Mouse (Mus musculus): ENCODE results near the gene Hmga2. TPM values are rescaled to one million over a fixed set of nuclear protein-coding genes. Genes with fewer than 3 reads are reported as not detected.
"Not testable (repeated sequence)": the region's sequence is repeated elsewhere in the genome, so short reads cannot be mapped to it uniquely, and the experiment has no call there.

Hmga2 gene
- polyA plus RNA-seq, 1 experiment from 2014 or later = 23.2 TPM

DNA sequence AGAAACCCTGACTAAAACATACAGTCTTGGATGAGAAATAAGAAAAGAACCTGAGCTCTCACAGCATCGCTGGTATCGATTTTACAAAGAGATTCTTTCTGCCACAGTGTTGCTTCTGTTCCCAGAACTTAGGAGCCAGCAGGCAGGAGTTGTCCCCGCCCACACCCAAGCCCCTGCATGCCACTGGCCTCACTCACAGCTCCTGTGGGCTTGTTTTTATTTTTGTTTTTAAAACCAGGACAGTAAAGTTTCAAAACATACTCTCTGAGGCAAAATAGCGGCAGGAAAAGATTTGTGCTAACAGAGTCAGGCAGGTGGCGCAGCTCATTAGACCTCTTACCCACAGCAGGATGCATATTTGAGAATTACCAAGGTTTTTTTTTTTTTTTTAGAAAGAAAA, 137.4 kb downstream of the Hmga2 start:
- no peak overlapping the region for H3K4me2 ChIP-seq
- ATAC-seq (ENCODE audit: low FRiP score) = no peak
- no peak overlapping the region for H3K4me3 ChIP-seq (ENCODE audit: low read depth, low read length)
- H3K36me3 ChIP-seq (ENCODE audit: control insufficient read depth, insufficient read depth, low read length) = no peaks in the 10 kb centered on the region
- no peaks in the 10 kb centered on the region for H3K27me3 ChIP-seq (ENCODE audit: control insufficient read depth, insufficient read depth, low read length)
- 64% methylated on average over 5 of the region's 5 CpGs for WGBS
- H3K4me1 ChIP-seq (ENCODE audit: control insufficient read depth, insufficient read depth, low read length) = no peaks in the 10 kb centered on the region
- H3K9ac ChIP-seq (ENCODE audit: low read length) = no peak overlapping the region
- no peak overlapping the region for H3K27ac ChIP-seq (ENCODE audit: low read depth, low read length)
- DNase-seq (ENCODE audit: low spot score, missing footprints) = peak; percentile 75
- H3K9me3 ChIP-seq (ENCODE audit: control insufficient read depth, low read length) = no peaks in the 10 kb centered on the region

DNA sequence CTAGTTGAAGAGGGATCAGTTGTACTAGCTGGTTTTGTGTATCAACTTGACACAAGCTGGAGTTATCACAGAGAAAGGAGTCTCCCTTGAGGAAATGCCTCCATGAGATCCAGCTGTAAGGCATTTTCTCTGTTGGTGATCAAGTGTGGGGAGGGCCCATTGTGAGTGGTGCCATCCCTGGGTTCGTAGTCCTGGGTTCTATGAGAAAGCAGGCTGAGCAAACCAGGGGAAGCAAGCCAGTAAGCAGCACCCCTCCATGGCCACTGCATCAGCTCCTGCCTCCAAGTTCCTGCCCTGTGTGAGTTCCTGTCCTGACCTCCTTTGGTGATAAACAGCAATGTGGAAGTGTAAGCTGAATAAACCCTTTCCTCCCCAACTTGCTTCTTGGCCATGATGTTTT, 137.8 kb downstream of the Hmga2 start:
- not testable (repeated sequence) for H3K4me1 ChIP-seq (ENCODE audit: control insufficient read depth, insufficient read depth, low read length); H3K27me3 ChIP-seq (ENCODE audit: control insufficient read depth, insufficient read depth, low read length); H3K4me3 ChIP-seq (ENCODE audit: low read depth, low read length); H3K9ac ChIP-seq (ENCODE audit: low read length); ATAC-seq (ENCODE audit: low FRiP score); H3K27ac ChIP-seq (ENCODE audit: low read depth, low read length); H3K9me3 ChIP-seq (ENCODE audit: control insufficient read depth, low read length); H3K4me2 ChIP-seq; H3K36me3 ChIP-seq (ENCODE audit: control insufficient read depth, insufficient read depth, low read length)
- WGBS = 79% methylated on average over 1 of the region's 1 CpGs
- DNase-seq (ENCODE audit: low spot score, missing footprints) = peak; percentile 79

DNA sequence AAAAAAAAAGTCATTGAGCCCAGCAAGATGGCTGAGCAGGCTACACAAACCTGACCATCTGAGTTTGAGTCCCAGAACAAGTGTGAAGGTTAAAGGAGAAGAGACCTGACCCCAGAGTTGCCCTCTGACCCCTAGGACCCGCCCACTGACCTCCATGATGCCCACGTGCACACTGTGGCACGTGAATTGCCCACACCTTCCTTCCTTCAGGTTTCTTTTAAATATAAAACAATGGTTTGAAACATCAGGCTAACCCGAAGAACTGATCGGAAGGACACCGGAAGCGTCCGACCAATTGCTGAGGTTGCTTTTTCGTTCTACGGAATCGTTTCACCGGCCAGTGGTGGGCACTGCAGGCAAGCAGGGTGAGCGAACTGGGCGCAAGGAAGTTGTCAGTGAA, 148.3 kb downstream of the Hmga2 start:
- H3K4me1 ChIP-seq (ENCODE audit: control insufficient read depth, insufficient read depth, low read length) = no peaks in the 10 kb centered on the region
- no peak overlapping the region for H3K4me3 ChIP-seq (ENCODE audit: low read depth, low read length)
- no peak overlapping the region for H3K27ac ChIP-seq (ENCODE audit: low read depth, low read length)
- ATAC-seq (ENCODE audit: low FRiP score) = no peak
- H3K9ac ChIP-seq (ENCODE audit: low read length) = no peak overlapping the region
- WGBS = 88% methylated on average over 14 of the region's 14 CpGs
- H3K4me2 ChIP-seq = no peak overlapping the region
- peak; percentile 61 for DNase-seq (ENCODE audit: low spot score, missing footprints)
- no peaks in the 10 kb centered on the region for H3K9me3 ChIP-seq (ENCODE audit: control insufficient read depth, low read length)
- H3K27me3 ChIP-seq (ENCODE audit: control insufficient read depth, insufficient read depth, low read length) = no peaks in the 10 kb centered on the region
- H3K36me3 ChIP-seq (ENCODE audit: control insufficient read depth, insufficient read depth, low read length) = no peaks in the 10 kb centered on the region

DNA sequence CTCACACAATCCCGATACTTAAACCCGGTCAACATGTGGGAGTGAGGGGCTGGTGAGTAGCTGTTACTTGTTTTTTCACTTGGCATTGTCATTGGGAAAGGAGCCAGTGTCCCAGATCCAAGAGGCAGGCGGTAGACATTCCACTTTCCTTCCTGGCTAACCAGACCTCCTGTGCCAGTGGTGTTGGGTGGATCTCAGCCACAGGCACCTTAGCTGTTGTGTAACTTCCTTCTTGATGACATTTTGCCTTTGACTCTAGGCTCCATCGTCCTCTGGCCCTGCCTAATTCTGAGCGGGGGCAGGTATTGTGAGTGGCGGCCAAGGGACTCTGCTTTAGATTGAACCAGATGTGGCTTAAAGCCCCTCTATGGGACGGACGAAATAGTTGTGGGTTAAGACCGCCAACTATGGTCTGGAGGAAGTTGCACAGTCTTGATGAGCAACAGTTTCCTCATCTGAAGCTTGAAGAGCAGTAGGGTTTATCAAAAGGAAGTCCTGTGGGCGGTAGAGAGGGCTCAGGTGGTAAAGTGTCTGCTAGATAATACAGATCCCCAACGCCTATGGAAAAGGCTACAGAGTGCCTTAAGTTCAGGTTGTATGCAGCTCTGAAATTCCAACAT, 152.6 kb downstream of the Hmga2 start:
- H3K4me3 ChIP-seq (ENCODE audit: low read depth, low read length) = no peak overlapping the region
- peaks cover 3% of the 10 kb centered on the region; the same call in 1 of the 2 replicates for H3K9me3 ChIP-seq (ENCODE audit: control insufficient read depth, low read length)
- no peak overlapping the region for H3K4me2 ChIP-seq
- no peaks in the 10 kb centered on the region for H3K27me3 ChIP-seq (ENCODE audit: control insufficient read depth, insufficient read depth, low read length)
- no peak overlapping the region for H3K9ac ChIP-seq (ENCODE audit: low read length)
- no peak overlapping the region for H3K27ac ChIP-seq (ENCODE audit: low read depth, low read length)
- WGBS = 88% methylated on average over 11 of the region's 11 CpGs
- no peaks in the 10 kb centered on the region for H3K36me3 ChIP-seq (ENCODE audit: control insufficient read depth, insufficient read depth, low read length)
- no peak for DNase-seq (ENCODE audit: low spot score, missing footprints)
- H3K4me1 ChIP-seq (ENCODE audit: control insufficient read depth, insufficient read depth, low read length) = no peaks in the 10 kb centered on the region
- ATAC-seq (ENCODE audit: low FRiP score) = no peak

DNA sequence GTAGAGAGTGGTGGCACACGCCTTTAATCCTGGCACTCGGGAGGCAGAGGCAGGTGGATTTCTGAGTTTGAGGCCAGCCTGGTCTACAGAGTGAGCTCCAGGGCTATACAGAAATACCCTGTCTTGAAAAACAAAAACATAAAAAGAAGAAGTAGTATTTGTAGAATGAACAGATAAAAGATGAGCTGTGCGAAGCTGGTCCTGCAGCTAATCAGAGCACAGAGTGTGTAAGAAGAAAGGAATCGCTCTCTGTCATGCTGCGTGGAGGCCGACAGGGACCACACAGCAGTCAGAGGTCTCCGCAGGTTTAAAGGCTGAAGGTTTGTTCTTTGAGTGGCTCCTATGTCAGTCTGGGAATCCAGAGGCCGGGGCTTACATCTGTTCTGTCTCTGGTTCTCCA, 153.5 kb downstream of the Hmga2 start:
- Histone ChIP-seq H3K27ac (ENCODE audit: low read depth, low read length) (no peak overlapping the region), H3K4me2 (no peak overlapping the region), H3K4me3 (ENCODE audit: low read depth, low read length) (no peak overlapping the region), H3K9me3 (ENCODE audit: control insufficient read depth, low read length) (peaks cover 3% of the 10 kb centered on the region; the same call in 1 of the 2 replicates), H3K27me3 (ENCODE audit: control insufficient read depth, insufficient read depth, low read length) (no peaks in the 10 kb centered on the region), H3K9ac (ENCODE audit: low read length) (no peak overlapping the region), H3K4me1 (ENCODE audit: control insufficient read depth, insufficient read depth, low read length) (no peaks in the 10 kb centered on the region), H3K36me3 (ENCODE audit: control insufficient read depth, insufficient read depth, low read length) (no peaks in the 10 kb centered on the region)
- DNase-seq (ENCODE audit: low spot score, missing footprints) (no peak), ATAC-seq (ENCODE audit: low FRiP score) (no peak)
- WGBS = 95% methylated on average over 8 of the region's 8 CpGs

DNA sequence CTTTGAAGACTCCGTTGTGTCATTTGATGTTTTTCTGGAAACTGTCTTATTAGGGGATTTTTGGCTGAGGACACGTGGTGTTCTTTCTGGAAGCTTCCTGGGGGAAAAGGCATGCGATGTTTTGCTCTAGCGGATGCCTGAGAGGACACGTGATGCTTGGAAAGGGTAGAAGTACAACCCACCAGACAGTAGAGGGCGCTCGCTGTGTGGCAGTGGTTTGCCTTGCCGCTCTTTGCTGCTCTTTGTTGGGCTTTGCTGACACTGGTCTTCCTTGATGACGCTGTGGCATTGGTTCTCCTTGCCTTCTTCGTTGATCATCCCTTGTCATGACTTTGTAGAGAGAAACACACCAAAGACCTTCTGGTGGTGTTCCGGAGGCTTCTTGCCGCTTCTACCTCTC, 156.7 kb downstream of the Hmga2 start:
- no peaks in the 10 kb centered on the region for H3K27me3 ChIP-seq (ENCODE audit: control insufficient read depth, insufficient read depth, low read length)
- no peak overlapping the region for H3K4me3 ChIP-seq (ENCODE audit: low read depth, low read length)
- H3K4me1 ChIP-seq (ENCODE audit: control insufficient read depth, insufficient read depth, low read length) = no peaks in the 10 kb centered on the region
- 92% methylated on average over 12 of the region's 12 CpGs for WGBS
- no peaks in the 10 kb centered on the region for H3K36me3 ChIP-seq (ENCODE audit: control insufficient read depth, insufficient read depth, low read length)
- H3K9ac ChIP-seq (ENCODE audit: low read length) = no peak overlapping the region
- no peak for ATAC-seq (ENCODE audit: low FRiP score)
- no peak overlapping the region for H3K27ac ChIP-seq (ENCODE audit: low read depth, low read length)
- no peak overlapping the region for H3K4me2 ChIP-seq
- DNase-seq (ENCODE audit: low spot score, missing footprints) = no peak
- H3K9me3 ChIP-seq (ENCODE audit: control insufficient read depth, low read length) = peaks cover 3% of the 10 kb centered on the region; the same call in 1 of the 2 replicates

MicroRNAs within 50 kb of the gene (microRNA counts, 519-probe panel; counts per million panel counts)
- microRNA mmu-miR-763 = not detected

Small RNA genes within 50 kb of the gene (microRNA-seq; reads per million reads assigned to microRNA genes)
- gene Mir763 = not detected

Other genes starting within 250 kb of the Hmga2 start
- 53.7 and 58.3 TPM in 2 replicates for gene Llph, start 249.4 kb downstream of the Hmga2 start, polyA plus RNA-seq (2014; fragmentation: Nextera tagmentation; extraction: Ambion mirVana)